Mouse (Mus musculus) kidney, postnatal 10 days (tissue): ENCODE measurements at regions not wholly inside any gene's neighbourhood (a gene's known extent, or its start where the extent isn't known, plus 50 kb on each side); places are given as distances from the start of the nearest gene placed in this dataset.

Source experiments
- DNase-seq: peaks from one replicate; pipeline ENCODE4 v3.0.0; 2021; ENCODE audit warnings: mixed read lengths

GRCm38 (mm10) chr2:92806481-92807195 is 108.3 kb upstream of the Syt13 start:
- no peak for DNase-seq

GRCm38 (mm10) chr2:92807404-92807803 is 107.5 kb upstream of the Syt13 start:
- no peak for DNase-seq

- no peak for DNase-seq
Measured at GRCm38 (mm10) chr2:92808121-92808520, 106.8 kb upstream of the Syt13 start.

GRCm38 (mm10) chr2:92809226-92809625 is 105.7 kb upstream of the Syt13 start:
- no peak for DNase-seq

GRCm38 (mm10) chr2:92809681-92810323 is 105.1 kb upstream of the Syt13 start:
- no peak for DNase-seq

GRCm38 (mm10) chr2:92810956-92811355 is 103.9 kb upstream of the Syt13 start:
- DNase-seq, result peak; percentile 79

- DNase-seq, result no peak
Measured at GRCm38 (mm10) chr2:92813028-92813427, 101.9 kb upstream of the Syt13 start.

GRCm38 (mm10) chr2:92819586-92819985 is 95.3 kb upstream of the Syt13 start:
- no peak for DNase-seq

GRCm38 (mm10) chr2:92824325-92824724 is 90.6 kb upstream of the Syt13 start:
- DNase-seq, result no peak

- no peak for DNase-seq
Measured at GRCm38 (mm10) chr2:92825395-92825794, 89.5 kb upstream of the Syt13 start.

- DNase-seq, result no peak
Measured at GRCm38 (mm10) chr2:92830134-92830533, 84.8 kb upstream of the Syt13 start.

- DNase-seq, result peak; percentile 62
Measured at GRCm38 (mm10) chr2:92831784-92832183, 83.1 kb upstream of the Syt13 start.

GRCm38 (mm10) chr2:92836203-92836602 is 78.7 kb upstream of the Syt13 start:
- DNase-seq, result no peak

GRCm38 (mm10) chr2:92838012-92838411 is 76.9 kb upstream of the Syt13 start:
- DNase-seq, result no peak

- DNase-seq, result peak; percentile 82
Measured at GRCm38 (mm10) chr2:92840009-92840408, 74.9 kb upstream of the Syt13 start.

- DNase-seq, result peak; percentile 40
Measured at GRCm38 (mm10) chr2:92841626-92842025, 73.3 kb upstream of the Syt13 start.

GRCm38 (mm10) chr2:92845061-92845769 is 69.7 kb upstream of the Syt13 start:
- peak; percentile 85 for DNase-seq

- DNase-seq, result no peak
Measured at GRCm38 (mm10) chr2:92848962-92849361, 65.9 kb upstream of the Syt13 start.

- DNase-seq, result no peak
Measured at GRCm38 (mm10) chr2:92851336-92851735, 63.6 kb upstream of the Syt13 start.

- no peak for DNase-seq
Measured at GRCm38 (mm10) chr2:92853175-92853574, 61.7 kb upstream of the Syt13 start.

GRCm38 (mm10) chr2:92854331-92854730 is 60.6 kb upstream of the Syt13 start:
- no peak for DNase-seq

GRCm38 (mm10) chr2:92856047-92856446 is 58.9 kb upstream of the Syt13 start:
- DNase-seq, result no peak

GRCm38 (mm10) chr2:92860502-92861197 is 54.2 kb upstream of the Syt13 start:
- no peak for DNase-seq
